Mouse (Mus musculus) heart, postnatal 4 days (tissue): ENCODE data around the gene Cpne5. TPM values are rescaled to one million over a fixed set of nuclear protein-coding genes. Genes with fewer than 3 reads are reported as not detected.
"Not testable (repeated sequence)": the region's sequence is repeated elsewhere in the genome, so short reads cannot be mapped to it uniquely, and the experiment has no call there.

ENCODE experiments used
- DNase-seq: peaks from one replicate; pipeline ENCODE4 v3.0.0; 2021
- total RNA-seq, 2 experiments: library from RNA; stranded (reverse); gene quantifications; 2 replicates each; pipeline ENCODE4 v1.2.3; 2021

Gene Cpne5
- total RNA-seq, 2 experiments from 2014 or later = 5.9 to 8.4 TPM

DNA sequence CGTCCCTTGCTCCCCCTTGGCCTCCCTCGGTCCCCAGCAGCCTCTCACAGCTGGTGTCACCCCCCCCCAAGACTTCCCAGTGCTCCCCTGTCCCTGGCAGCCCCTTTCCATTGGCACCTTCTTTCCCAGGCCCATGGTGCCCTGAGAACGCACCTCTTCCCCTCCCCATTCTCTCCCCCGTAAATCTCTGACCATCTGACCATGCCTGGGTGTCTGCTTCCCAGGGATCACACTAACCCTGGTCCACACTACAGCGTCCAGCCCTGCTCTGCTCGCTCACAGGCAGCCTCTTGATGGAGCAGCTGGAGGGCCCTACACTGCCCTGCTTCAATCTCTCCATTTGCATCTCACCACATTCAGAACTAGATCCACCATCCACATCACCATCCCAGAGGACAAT, 18.5 kb upstream of the Cpne5 start:
- no peak for DNase-seq

DNA sequence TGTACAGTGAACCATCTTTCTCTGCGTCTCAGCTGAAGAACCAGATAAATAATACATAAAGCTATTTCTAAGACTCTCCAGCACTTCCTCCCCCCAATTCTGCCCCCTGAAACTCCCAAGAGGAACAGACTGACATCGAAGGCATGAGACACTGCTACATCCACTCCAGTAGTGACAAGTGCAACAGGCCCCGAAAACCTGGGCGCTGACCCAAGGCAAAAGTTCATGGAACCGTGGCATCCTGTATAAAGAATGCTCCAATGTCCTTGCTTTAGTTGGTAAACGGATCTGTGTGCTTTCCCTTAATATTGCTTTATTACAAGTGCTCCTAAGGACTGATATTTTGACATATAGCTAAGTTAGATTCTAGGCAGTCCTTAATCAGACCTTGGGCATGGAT, 16.8 kb upstream of the Cpne5 start:
- not testable (repeated sequence) for DNase-seq

DNA sequence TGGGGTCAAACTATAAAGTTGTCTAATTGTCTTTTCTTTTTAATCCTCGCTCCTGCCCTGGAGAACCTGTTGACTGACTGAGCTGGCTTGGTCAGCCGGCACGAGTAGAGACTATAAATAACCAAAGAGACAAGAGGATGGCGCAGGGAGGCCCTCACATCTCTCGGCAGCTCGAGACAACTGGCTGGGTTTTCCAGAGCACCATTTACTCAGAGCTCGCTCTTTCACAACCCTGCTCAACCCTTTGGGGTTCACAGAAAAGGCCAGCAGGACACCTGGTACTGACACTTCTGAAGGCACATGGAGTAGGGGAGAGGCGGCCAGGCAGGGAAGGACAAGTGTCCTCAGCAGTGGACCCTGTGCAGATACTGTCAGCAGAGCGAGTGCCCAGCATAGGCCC, 15.7 kb upstream of the Cpne5 start:
- peak; percentile 42 for DNase-seq

DNA sequence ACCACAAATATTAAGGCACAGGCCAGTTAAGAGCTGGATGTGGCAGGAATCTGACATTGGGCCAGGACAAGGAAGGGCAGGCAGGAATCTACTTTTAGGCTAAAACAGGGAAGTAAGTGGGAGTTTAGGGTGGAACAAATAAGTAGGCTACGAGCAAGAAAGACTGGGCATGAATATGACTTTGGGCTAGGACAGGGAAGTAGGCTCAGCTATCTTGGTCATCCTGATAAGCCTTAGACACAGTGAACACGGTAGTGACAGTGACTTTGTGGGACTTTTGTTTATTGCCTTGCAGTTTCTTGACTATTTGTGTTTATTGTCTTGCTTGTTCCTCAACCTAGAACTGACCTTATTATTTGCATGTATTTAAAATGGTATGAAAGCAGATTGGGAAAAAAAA, 15.3 kb upstream of the Cpne5 start:
- DNase-seq = no peak

DNA sequence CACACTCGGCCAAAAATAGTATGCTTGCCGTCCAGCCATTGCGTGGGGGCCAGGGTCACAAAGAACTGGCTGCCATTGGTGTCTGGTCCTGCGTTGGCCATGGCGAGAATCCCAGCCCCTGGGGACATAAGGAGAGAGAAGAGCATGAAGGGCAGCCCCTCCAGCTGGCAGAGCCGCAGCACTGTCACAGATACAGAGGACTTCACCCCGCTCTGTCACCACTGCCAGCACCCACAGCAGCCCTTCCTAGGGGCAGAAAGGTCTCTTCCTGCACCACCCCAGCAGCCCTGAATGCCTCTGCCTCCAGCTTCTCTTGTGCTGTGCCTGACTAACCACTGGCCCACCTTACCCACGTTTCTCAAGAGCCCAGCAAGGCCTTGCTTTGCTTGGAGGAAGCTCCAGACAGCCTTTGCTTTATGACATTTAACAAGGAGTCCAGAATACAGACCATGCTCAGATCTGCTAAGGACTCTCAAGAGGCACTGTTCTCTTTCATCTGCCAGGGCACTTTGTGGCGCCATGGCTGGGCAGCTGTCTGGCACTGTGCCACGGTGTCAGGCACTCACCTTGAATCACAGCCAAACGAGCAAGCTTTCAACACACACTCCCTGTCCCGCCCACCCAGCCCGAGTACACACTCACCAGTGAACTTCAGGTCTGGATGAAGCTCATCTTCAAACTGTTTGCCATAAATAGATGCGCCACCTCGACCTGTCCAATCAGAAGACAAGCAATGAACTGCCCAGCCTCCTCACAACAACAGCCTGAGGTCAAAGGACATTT, 13.8 kb upstream of the Cpne5 start:
- DNase-seq = peak; percentile 92

DNA sequence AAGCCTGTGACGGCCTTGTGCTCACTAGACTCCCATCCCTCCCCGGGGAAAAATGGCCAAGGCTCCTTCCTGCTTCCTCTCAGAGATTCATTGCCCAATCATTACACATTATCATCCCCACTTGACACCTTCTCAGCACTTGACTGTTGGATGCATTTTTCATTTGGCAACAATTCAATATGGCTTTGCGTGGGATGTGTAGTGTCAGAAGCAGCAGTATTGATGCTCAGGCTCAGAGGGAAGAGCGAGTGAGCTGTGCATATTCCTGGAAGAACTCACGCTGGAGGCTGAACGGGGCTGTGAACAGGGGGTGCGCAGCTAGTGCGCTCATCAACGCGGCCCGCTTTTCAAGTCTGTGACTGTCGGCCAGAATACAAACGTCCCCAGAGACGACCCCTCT, 13.0 kb upstream of the Cpne5 start:
- peak; percentile 43 for DNase-seq

DNA sequence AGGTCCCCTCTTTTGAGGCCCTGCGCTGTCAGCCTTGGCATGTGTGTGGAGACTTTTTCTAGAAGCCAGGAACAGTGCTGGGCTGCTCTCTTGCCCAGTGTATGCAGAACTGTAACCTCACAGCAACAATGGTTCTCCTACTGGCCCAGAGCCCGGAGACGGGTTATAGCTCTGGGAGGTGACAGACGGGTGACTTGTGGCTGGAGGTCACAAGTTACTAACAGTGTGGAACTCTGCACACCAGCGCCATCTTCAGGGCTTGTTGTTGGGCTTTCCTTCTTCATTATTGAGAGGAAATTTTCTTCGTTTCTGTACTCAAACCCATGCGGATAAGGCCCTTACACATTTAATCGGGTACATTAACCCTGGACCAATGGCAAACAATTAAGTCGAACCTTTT, 11.5 kb upstream of the Cpne5 start:
- peak; percentile 84 for DNase-seq

DNA sequence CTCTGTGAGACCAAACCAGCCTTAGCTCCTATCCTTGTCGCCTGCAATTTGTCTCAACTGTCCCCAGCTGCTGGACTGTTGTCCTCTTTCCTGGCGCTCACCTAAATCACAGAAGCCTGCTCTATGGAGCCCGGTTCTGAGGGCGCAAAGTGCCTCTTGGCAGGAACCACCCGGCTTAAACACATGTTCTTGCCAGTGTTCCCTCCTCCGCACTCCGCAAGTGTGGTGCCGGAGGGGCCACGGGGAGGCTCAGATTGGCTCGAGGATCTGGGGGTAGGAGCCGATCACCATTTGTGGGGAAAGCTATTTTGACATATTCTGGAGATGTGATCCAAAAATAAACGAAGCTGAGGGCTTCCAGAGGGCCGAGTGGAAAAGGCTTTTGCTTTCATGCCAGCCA, 9.9 kb upstream of the Cpne5 start:
- peak; percentile 61 for DNase-seq

DNA sequence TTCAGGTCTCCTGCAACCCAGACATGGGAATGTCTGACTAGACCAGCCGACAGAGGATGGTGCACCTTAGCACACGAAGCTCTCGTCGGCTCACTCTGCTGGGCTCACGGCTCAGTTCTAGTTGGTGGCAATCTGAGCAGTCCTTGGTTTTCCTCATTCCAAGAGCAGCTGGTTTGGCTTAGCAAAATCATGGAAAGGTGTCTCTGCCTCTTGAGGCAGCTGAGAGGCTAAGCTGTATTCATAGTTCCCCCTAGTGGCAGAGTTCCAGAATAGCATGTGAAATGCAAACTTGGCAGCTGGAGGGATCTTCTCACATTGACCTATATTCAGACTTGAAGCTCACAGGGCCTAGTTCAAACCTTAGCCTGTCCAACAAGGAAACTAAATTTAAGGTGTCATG, 8.6 kb upstream of the Cpne5 start:
- peak; percentile 51 for DNase-seq

DNA sequence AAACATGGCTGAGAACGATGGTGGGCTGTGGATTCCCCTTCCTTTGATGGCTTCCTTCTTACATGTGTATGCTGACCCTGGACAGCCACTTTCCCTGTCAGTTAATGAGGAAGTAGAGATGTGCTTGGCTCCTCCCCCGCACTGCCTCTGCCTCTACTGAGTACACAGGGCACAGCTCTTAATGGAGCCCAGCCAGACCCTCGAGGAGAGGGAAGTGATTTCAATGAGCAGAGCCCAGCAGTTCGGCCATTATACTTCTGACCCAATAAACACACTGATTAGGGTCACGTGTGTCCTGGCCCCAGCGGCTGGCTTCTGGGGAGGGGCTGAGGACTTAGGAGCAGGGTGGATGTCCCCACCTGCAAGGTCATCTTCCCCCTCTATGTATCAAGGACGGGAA, 7.8 kb upstream of the Cpne5 start:
- DNase-seq = no peak

DNA sequence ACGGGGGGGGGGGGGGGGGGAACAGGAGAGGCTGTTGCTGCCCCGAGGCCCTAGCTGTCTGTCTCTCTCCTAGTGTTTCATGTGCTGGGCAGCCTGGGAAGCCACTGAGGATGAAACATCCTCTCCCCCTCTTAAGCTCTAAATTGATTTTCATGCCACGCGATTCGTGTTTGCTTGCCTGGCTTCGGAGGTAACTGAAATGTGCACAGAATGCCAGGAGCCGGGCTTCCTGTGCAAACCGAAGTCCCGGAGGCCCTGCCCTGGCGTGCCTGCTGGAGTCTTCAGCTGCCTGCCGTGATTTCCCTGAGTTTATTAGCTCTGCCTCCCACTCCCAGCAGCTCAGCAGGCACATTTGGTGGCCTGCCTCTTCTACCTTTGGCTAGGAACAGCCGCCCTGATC, 6.9 kb upstream of the Cpne5 start:
- DNase-seq = no peak

DNA sequence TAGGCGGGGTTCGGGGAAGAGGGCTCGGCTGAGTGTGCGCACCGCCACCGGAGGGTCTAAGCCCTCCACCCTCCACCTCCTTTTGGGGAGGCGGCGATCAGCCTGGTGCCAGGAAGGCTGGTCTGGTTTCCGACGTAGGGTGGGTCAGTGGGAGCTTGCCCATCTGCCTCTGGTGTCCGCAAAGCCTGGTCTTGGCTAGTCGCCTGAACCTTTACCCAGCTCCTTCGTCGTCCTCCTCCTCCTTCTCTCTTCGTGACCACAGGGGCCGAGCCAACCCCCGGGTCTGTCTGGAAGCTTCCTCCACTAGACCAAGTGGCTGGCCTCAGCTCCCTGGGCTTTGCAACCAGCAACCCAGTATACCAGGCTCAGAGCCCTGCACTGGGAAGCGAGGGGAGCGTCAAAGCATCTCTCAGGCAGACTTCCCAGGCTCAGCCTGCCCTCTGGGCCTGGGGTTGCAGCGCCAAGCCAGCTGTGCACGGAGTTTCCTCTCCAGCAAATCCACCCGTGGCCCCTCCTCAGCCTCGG, 516 bp upstream of the Cpne5 start:
- DNase-seq = no peak

DNA sequence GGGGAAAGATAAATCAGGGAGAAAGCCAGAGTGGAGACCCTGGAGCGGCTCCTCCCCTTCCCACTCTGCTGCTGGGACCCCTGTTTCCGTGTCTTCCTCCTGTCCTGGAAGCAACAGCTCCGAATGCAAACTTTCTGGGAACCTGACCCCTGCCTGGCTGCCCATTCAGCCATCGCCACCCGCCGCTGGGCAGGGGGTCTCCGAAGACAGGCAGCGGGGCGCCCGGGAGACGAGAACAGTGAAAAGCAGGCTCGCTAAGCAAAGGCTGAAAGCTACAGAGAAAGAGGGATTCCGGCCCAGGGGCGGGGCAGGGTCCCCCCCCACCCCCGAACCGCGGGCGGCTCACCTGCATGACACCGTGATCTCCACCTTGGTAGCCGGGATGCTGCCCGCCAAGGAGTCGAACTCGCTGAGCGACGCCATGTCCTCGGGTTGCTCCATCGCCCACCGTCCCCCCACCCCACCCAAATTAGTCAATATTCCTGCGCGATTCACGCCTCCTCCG, 648 bp downstream of the Cpne5 start:
- no peak for DNase-seq

DNA sequence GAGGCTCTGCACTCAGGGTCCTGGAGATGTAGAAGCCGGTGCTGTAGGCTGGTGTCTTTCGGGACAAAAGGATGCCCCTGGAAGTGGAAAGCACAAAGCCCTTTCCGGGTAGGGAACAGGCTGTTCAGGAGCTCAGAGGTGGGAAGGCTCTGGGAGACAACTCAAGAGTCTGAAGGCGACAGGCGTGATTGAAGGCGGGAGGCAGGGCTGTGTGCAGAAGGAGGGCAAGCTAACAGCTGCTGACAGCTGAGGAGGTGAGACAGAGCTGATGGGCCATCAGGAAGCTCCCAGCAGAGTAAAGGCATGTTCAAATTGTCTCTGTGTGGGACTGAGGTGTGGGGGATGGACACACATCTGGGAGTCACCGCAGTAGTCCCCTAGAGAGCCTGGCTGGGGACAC, 1.9 kb downstream of the Cpne5 start:
- no peak for DNase-seq

DNA sequence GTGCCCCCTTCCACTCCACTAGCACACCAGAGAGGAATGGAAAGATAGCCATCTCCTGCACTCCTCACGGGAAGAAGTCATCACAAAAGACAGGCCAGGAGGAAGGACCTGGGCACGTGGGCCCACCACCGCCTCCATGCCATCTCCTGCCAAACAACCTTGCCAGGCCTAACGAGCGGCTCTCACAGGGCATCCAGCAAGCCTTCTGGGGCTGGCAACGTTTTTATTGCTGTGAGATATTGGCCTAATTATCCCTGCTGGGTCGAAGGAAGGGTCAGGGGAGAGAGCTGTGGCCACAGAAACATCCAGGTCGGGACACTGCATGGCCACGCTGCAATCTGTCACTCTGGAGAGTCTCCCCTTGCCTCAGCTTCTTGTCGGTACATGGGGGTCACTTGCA, 6.9 kb downstream of the Cpne5 start:
- DNase-seq = no peak

DNA sequence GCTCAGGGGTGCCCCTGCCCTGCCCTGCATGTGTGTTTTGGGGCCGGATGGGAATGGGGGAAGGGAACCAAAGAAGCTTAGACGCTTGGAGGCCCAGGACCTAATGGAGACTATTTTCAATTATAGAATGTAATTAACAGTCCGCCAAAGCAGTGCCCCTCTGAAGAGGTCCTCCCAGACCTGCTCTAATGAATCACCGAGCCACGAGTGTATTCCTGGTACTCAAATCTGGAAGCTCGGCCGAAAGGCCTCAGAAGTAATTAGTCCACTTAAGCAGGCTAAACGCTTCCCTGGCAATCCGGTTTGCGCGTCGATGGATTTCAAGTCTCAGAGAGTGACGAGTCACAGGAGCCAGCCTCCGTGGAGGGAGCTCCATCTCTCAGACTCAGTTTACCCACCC, 17.3 kb downstream of the Cpne5 start:
- no peak for DNase-seq

DNA sequence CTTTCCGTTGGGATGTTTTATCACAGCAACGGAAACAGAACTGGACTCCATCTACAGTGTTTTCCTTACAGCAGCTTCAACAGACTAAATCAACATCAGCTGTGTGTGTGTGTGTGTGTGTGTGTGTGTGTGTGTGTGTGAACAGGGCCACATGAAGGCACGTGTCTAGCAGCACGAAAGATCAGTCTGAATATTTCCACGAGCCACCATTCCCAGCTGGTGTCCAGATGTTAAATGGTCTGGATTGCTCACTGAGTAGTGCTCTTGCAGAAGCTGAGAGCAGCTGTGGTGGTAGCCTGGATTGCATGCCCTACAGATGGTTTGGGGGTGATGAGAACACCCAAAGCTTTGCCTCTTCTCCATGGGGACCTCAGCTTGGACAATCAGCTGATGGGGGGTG, 19.9 kb downstream of the Cpne5 start:
- DNase-seq = no peak

DNA sequence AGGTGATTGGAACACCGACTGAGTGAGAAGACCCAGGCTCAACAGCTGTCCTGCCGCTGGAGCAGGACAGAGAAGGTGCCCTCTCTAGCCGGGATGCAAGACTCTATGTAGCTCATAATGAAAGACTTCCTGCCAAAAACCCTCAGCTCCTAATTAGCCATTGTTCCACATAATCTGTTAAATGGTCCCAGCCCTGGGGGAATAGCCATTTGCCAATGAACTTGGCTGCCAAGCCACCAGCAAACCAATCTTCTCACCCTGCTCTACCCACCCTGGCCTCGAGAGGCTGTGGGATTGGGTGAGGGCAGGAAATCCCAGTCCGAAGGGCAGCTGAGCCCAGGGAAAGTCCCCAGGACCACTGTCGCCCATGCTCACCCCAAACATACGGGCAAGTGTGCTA, 21.9 kb downstream of the Cpne5 start:
- no peak for DNase-seq

DNA sequence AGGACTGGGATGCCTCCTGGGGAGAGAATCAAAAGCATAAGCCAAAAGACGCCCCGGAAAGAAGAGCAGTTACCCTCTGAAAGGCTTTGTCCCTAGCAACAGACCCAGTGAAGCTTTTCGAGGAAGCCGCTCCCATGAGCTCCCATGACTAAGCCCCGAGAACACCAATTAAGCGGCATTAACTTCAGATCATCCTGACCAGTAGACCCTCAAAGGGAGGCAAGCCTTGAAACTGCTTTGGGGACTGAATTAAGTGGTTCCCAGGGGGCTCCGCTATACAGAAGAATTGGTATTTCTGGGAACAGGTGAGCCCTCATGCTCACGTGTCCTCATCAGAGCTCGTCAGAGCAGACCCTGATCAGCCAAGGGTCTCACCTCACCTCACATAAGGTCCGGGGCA, 23.3 kb downstream of the Cpne5 start:
- no peak for DNase-seq

DNA sequence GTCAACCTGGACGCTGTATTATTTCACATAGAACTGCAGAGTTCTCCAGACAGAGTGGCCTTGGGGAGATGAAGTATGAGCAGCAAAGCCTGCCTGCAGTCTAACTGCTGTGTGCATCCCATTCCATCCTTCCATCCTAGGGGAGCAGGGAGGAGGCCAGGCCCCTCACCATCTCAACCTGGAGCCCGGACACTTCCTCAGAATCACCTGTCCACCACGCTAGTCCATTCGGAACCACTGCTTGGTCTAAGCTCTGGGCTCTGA, 23.8 kb downstream of the Cpne5 start:
- no peak for DNase-seq

DNA sequence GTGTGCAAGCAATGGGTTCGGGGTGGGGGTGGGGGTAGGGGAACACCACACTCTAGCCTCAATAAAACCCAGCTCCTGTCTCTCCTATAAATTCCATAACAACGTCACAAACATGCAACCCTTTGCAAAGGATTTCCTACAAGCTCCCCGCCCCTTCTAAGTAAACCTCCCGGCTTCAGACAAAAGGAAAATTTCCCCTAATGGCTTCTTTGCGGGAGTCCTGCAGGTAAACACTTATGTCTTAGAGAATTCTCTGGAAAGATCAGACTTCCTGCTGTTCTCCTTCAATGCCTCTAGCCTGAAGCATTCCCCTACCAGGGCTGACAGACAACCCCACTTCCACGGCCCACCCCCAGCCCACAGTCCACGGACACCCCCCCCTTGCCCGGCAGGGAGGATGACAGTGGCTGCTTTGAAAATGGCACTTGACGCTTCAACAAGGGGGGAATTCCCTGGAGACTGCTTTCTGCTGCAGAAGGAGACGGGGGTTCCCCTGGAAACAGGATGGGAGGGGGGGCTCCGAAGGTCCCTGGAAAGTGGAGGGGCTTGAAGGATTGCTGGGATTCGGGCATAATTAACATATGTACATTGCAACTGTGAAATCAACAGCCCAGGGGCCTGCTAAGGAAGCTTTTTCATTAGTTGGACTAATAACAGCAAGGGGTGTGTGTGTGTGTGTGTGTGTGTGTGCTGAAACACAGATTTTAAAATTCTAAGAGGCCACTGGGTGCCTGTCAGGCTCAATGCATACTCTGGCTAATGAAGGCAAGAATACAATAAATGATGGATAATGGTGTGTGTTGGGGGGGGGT, 24.4 kb downstream of the Cpne5 start:
- no peak for DNase-seq

DNA sequence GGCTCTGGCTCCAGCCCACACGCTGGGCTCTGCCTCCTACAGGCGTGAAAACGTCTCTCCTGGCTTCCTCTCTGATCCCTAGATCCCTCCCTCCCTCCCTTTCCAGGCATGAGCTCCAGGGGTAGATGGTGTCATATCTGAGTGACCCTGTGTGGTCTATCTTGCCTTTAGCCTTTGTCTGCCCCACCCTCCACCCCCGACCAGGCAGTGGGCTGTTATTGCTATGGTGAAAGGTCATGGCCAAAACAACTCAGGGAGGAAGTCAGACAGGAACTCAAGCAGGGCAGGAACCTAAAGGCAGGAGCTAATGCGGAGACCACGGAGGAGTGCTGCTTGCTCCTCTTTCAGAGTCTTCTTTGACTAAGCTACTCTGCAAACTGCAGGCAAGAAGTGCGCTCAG, 26.1 kb downstream of the Cpne5 start:
- no peak for DNase-seq

DNA sequence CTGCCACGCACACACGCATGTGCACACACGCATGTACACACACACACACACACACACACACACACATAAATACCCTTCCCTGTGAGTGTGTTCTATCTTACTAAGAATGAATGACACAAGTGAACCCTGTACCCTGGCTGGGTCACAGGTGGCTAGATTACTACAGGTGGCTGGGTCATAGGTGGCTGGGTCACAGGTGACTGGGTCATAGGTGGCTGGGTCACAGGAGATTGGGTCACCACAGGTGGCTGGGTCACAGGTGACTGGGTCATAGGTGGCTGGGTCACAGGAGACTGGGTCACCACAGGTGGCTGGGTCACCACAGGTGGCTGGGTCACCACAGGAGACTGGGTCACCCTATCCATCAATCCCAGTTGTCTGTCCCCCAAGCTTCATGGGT, 27.9 kb downstream of the Cpne5 start:
- DNase-seq = no peak

DNA sequence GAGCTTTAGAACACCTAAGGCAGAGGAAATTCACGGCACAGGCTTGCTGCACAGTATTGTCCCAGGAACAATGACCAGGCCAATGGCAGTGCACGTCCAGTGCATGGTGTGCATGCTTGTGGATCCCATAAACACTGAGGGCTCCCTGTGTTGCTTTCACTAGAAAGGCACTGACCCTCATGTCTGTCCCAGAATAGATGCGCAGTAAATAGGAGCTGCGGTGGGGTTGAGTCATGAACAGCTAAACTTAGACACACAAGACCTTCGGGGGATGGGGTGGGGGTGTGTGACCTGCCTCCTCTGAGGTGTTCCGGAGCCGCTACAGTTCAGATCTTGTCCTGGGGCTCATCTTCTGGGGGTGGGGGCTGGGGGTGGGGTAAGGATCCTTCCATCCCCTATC, 31.9 kb downstream of the Cpne5 start:
- peak; percentile 27 for DNase-seq
